Mouse (Mus musculus) lung, embryonic 16.5 days (tissue): ENCODE measurements at regions not wholly inside any gene's neighbourhood (a gene's known extent, or its start where the extent isn't known, plus 50 kb on each side); places are given as distances from the start of the nearest gene placed in this dataset.
A peak's percentile ranks its signal among the peaks of the same experiment; 100 is the strongest.

Experiments used
- ATAC-seq: fragments of 200-750 bp; cut with Nextera tagmentation; 2 replicates; pipeline ENCODE4 v1.8.0; 2017; ENCODE audit warnings: low read depth, mild to moderate bottlenecking, moderate library complexity
- H3K27ac ChIP-seq: fragments of 300-500 bp; sonication (generic); 2 replicates; pipeline ENCODE4 v1.5.1; 2014; ENCODE audit warnings: mild to moderate bottlenecking, control low read depth, low read length
- H3K27me3 ChIP-seq: fragments of 300-500 bp; sonication (generic); 2 replicates; pipeline ENCODE4 v1.6.1; 2014; ENCODE audit warnings: low read depth, low read length, mixed read lengths; ENCODE audit not compliant: control insufficient read depth, insufficient read depth
- H3K36me3 ChIP-seq: fragments of 300-500 bp; sonication (generic); 2 replicates; pipeline ENCODE4 v1.6.1; 2014; ENCODE audit warnings: low read length; ENCODE audit not compliant: control insufficient read depth, insufficient read depth
- H3K4me1 ChIP-seq: fragments of 300-500 bp; sonication (generic); replicated peaks from 2 replicates; pipeline ENCODE4 v1.6.1; 2014; ENCODE audit warnings: low read length, mixed read lengths; ENCODE audit not compliant: control insufficient read depth, insufficient read depth
- H3K4me2 ChIP-seq: fragments of 300-500 bp; sonication (generic); 2 replicates; pipeline ENCODE4 v1.6.1; 2014; ENCODE audit warnings: low read depth, low read length, control low read depth
- H3K4me3 ChIP-seq: fragments of 300-500 bp; sonication (generic); 2 replicates; pipeline ENCODE4 v1.5.1; 2014; ENCODE audit warnings: mild to moderate bottlenecking, low read length, control low read depth
- H3K9ac ChIP-seq: fragments of 300-500 bp; sonication (generic); 2 replicates; pipeline ENCODE4 v1.6.1; 2014; ENCODE audit warnings: low read length, control low read depth
- H3K9me3 ChIP-seq: fragments of 300-500 bp; sonication (generic); 2 replicates; pipeline ENCODE4 v1.6.1; 2016; ENCODE audit warnings: low read length; ENCODE audit not compliant: control insufficient read depth
- WGBS: fragments of 180-500 bp; shearing (Covaris S2); extraction: QIAGEN DNeasy Blood & Tissue Kit; methylation state at CpG from one replicate; pipeline ENCODE4 v1.1.7; 2014; 5-methylcytosine and 5-hydroxymethylcytosine counted together

GRCm38 (mm10) chr1:155472112-155472955, 55.1 kb upstream of the Xpr1 start:
- Histone ChIP-seq H3K4me3 (no peak overlapping the region), H3K36me3 (no peaks in the 10 kb centered on the region), H3K4me1 (peaks cover 3% of the 10 kb centered on the region; the same call in 1 of the 2 replicates), H3K9ac (no peak overlapping the region), H3K27ac (no peak overlapping the region), H3K27me3 (no peaks in the 10 kb centered on the region), H3K4me2 (no peak overlapping the region), H3K9me3 (no peaks in the 10 kb centered on the region)
- WGBS = 55% methylated on average over 11 of the region's 11 CpGs
- ATAC-seq = no peak

- no peaks in the 10 kb centered on the region for H3K27me3 ChIP-seq
- no peak overlapping the region for H3K27ac ChIP-seq
- 47% methylated on average over 5 of the region's 5 CpGs for WGBS
- no peak overlapping the region for H3K4me2 ChIP-seq
- no peak overlapping the region for H3K9ac ChIP-seq
- no peak overlapping the region for H3K4me3 ChIP-seq
- no peaks in the 10 kb centered on the region for H3K36me3 ChIP-seq
- no peak for ATAC-seq
- H3K4me1 ChIP-seq = peaks cover 3% of the 10 kb centered on the region; the same call in 1 of the 2 replicates
- H3K9me3 ChIP-seq = no peaks in the 10 kb centered on the region
These were observed 55.9 kb upstream of the Xpr1 start for GRCm38 (mm10) chr1:155472956-155473646.

- 38% methylated on average over 2 of the region's 2 CpGs for whole genome bisulfite sequencing
- ATAC-seq = peak; percentile 84
- H3K9ac ChIP-seq = no peak overlapping the region
- peaks cover 3% of the 10 kb centered on the region; the same call in 1 of the 2 replicates for H3K4me1 ChIP-seq
- H3K27ac ChIP-seq = no peak overlapping the region
- H3K4me2 ChIP-seq = no peak overlapping the region
- no peaks in the 10 kb centered on the region for H3K27me3 ChIP-seq
- H3K36me3 ChIP-seq = no peaks in the 10 kb centered on the region
- no peak overlapping the region for H3K4me3 ChIP-seq
- H3K9me3 ChIP-seq = no peaks in the 10 kb centered on the region
These were observed 57.8 kb upstream of the Xpr1 start for GRCm38 (mm10) chr1:155474973-155475372.

- Histone ChIP-seq H3K4me1 (peaks cover 3% of the 10 kb centered on the region; the same call in 1 of the 2 replicates), H3K4me2 (no peak overlapping the region), H3K9ac (no peak overlapping the region), H3K27ac (no peak overlapping the region), H3K27me3 (no peaks in the 10 kb centered on the region), H3K36me3 (no peaks in the 10 kb centered on the region), H3K4me3 (no peak overlapping the region), H3K9me3 (no peaks in the 10 kb centered on the region)
- no peak for ATAC-seq
- 70% methylated on average over 3 of the region's 3 CpGs for WGBS
These were observed 59.0 kb upstream of the Xpr1 start for GRCm38 (mm10) chr1:155476237-155476636.

- no peak overlapping the region for H3K27ac ChIP-seq
- no peak overlapping the region for H3K4me3 ChIP-seq
These were observed 64.9 kb upstream of the Xpr1 start for GRCm38 (mm10) chr1:155482148-155482547.

GRCm38 (mm10) chr1:155482760-155483159, 65.5 kb upstream of the Xpr1 start:
- Histone ChIP-seq H3K4me2 (no peak overlapping the region), H3K9me3 (no peaks in the 10 kb centered on the region), H3K4me3 (no peak overlapping the region), H3K9ac (no peak overlapping the region), H3K4me1 (peaks cover 17% of the 10 kb centered on the region), H3K36me3 (no peaks in the 10 kb centered on the region), H3K27ac (no peak overlapping the region), H3K27me3 (no peaks in the 10 kb centered on the region)
- 0 out of 2 replicates have a peak, but pooled peaks have one; percentile 15 for ATAC-seq
- WGBS = 51% methylated on average over 5 of the region's 5 CpGs

More at GRCm38 (mm10) chr1:155482148-155482547, 64.9 kb upstream of the Xpr1 start:
- H3K4me2 ChIP-seq = peak overlapping the region; percentile 25; the same call in 1 of the 2 replicates
- H3K9ac ChIP-seq = no peak overlapping the region
- no peaks in the 10 kb centered on the region for H3K27me3 ChIP-seq
- ATAC-seq = no peak
- H3K36me3 ChIP-seq = no peaks in the 10 kb centered on the region
- H3K9me3 ChIP-seq = no peaks in the 10 kb centered on the region
- WGBS = 17% methylated on average over 9 of the region's 9 CpGs
- H3K4me1 ChIP-seq = peaks cover 17% of the 10 kb centered on the region

GRCm38 (mm10) chr1:155483693-155484092, 66.5 kb upstream of the Xpr1 start:
- Histone ChIP-seq H3K4me3 (no peak overlapping the region), H3K9me3 (no peaks in the 10 kb centered on the region), H3K4me2 (no peak overlapping the region), H3K4me1 (peaks cover 18% of the 10 kb centered on the region), H3K27ac (no peak overlapping the region), H3K36me3 (no peaks in the 10 kb centered on the region), H3K27me3 (no peaks in the 10 kb centered on the region), H3K9ac (no peak overlapping the region)
- no peak for ATAC-seq
- WGBS = 46% methylated on average over 7 of the region's 7 CpGs

GRCm38 (mm10) chr1:155487796-155488195, 70.1 kb upstream of the Acbd6 start:
- ATAC-seq = no peak
- Histone ChIP-seq H3K4me1 (peaks cover 26% of the 10 kb centered on the region), H3K9me3 (no peaks in the 10 kb centered on the region), H3K36me3 (no peaks in the 10 kb centered on the region), H3K9ac (no peak overlapping the region), H3K4me3 (no peak overlapping the region), H3K27me3 (no peaks in the 10 kb centered on the region), H3K4me2 (no peak overlapping the region), H3K27ac (no peak overlapping the region)
- 84% methylated on average over 6 of the region's 6 CpGs for WGBS

GRCm38 (mm10) chr1:155488966-155489661, 68.8 kb upstream of the Acbd6 start:
- H3K9me3 ChIP-seq = no peaks in the 10 kb centered on the region
- no peaks in the 10 kb centered on the region for H3K36me3 ChIP-seq
- H3K4me1 ChIP-seq = peaks cover 18% of the 10 kb centered on the region
- no peak overlapping the region for H3K4me3 ChIP-seq
- no peak overlapping the region for H3K27ac ChIP-seq
- no peak for ATAC-seq
- H3K27me3 ChIP-seq = no peaks in the 10 kb centered on the region
- H3K4me2 ChIP-seq = peak overlapping the region; percentile 33
- WGBS = 49% methylated on average over 11 of the region's 11 CpGs
- no peak overlapping the region for H3K9ac ChIP-seq
